Mouse (Mus musculus): ENCODE data around the gene Ptk7. TPM values are rescaled to one million over a fixed set of nuclear protein-coding genes. Genes with fewer than 3 reads are reported as not detected.
A peak's percentile ranks its signal among the peaks of the same experiment; 100 is the strongest.

The Ptk7 gene
- polyA plus RNA-seq, 1 experiment from 2014 or later = 54.0 TPM

GRCm38 (mm10) chr17:46548741-46549140 is 80.6 kb downstream of the Ptk7 start:
- no peak overlapping the region for H3K4me3 ChIP-seq (ENCODE audit: low read depth, low read length)

GRCm38 (mm10) chr17:46547923-46548322 is 81.4 kb downstream of the Ptk7 start:
- Histone ChIP-seq H3K36me3 (ENCODE audit: control insufficient read depth, insufficient read depth, low read length) (peaks cover 52% of the 10 kb centered on the region), H3K4me3 (ENCODE audit: low read depth, low read length) (no peak overlapping the region), H3K27me3 (replicated peaks; ENCODE audit: control insufficient read depth, insufficient read depth, low read length) (no peaks in the 10 kb centered on the region), H3K4me1 (replicated peaks; ENCODE audit: control insufficient read depth, insufficient read depth, low read length) (peaks cover 22% of the 10 kb centered on the region), H3K9me3 (ENCODE audit: control insufficient read depth, low read length) (no peaks in the 10 kb centered on the region), H3K9ac (ENCODE audit: low read length) (no peak overlapping the region), H3K27ac (ENCODE audit: low read depth) (no peak overlapping the region), H3K4me2 (ENCODE audit: low read length) (no peak overlapping the region)
- no peak for ATAC-seq (replicated peaks; ENCODE audit: low FRiP score, low TSS enrichment, low read depth)
- DNase-seq (ENCODE audit: low spot score) = no peak
- 21% methylated on average over 3 of the region's 3 CpGs for WGBS

More at GRCm38 (mm10) chr17:46548741-46549140, 80.6 kb downstream of the Ptk7 start:
- 68% methylated on average over 11 of the region's 11 CpGs for WGBS
- no peak overlapping the region for H3K9ac ChIP-seq (ENCODE audit: low read length)
- DNase-seq (ENCODE audit: low spot score) (no peak), ATAC-seq (replicated peaks; ENCODE audit: low FRiP score, low TSS enrichment, low read depth) (no peak)
- no peak overlapping the region for H3K27ac ChIP-seq (ENCODE audit: low read depth)
- H3K4me2 ChIP-seq (ENCODE audit: low read length) = no peak overlapping the region
- no peaks in the 10 kb centered on the region for H3K27me3 ChIP-seq (replicated peaks; ENCODE audit: control insufficient read depth, insufficient read depth, low read length)
- H3K4me1 ChIP-seq (replicated peaks; ENCODE audit: control insufficient read depth, insufficient read depth, low read length) = peaks cover 30% of the 10 kb centered on the region
- H3K9me3 ChIP-seq (ENCODE audit: control insufficient read depth, low read length) = no peaks in the 10 kb centered on the region
- H3K36me3 ChIP-seq (ENCODE audit: control insufficient read depth, insufficient read depth, low read length) = peaks cover 52% of the 10 kb centered on the region

- Histone ChIP-seq H3K4me2 (ENCODE audit: low read length) (no peak overlapping the region; the same call in 1 of the 2 replicates), H3K4me3 (ENCODE audit: low read depth, low read length) (no peak overlapping the region), H3K9ac (ENCODE audit: low read length) (no peak overlapping the region), H3K4me1 (replicated peaks; ENCODE audit: control insufficient read depth, insufficient read depth, low read length) (peaks cover 15% of the 10 kb centered on the region; the same call in 1 of the 2 replicates), H3K27ac (ENCODE audit: low read depth) (no peak overlapping the region), H3K27me3 (replicated peaks; ENCODE audit: control insufficient read depth, insufficient read depth, low read length) (no peaks in the 10 kb centered on the region), H3K36me3 (ENCODE audit: control insufficient read depth, insufficient read depth, low read length) (peaks cover 46% of the 10 kb centered on the region), H3K9me3 (ENCODE audit: control insufficient read depth, low read length) (no peaks in the 10 kb centered on the region)
- DNase-seq (ENCODE audit: low spot score) (no peak), ATAC-seq (replicated peaks; ENCODE audit: low FRiP score, low TSS enrichment, low read depth) (no peak)
- 24% methylated on average over 8 of the region's 8 CpGs for WGBS
Observed at GRCm38 (mm10) chr17:46546995-46547394, 82.3 kb downstream of the Ptk7 start.

DNA sequence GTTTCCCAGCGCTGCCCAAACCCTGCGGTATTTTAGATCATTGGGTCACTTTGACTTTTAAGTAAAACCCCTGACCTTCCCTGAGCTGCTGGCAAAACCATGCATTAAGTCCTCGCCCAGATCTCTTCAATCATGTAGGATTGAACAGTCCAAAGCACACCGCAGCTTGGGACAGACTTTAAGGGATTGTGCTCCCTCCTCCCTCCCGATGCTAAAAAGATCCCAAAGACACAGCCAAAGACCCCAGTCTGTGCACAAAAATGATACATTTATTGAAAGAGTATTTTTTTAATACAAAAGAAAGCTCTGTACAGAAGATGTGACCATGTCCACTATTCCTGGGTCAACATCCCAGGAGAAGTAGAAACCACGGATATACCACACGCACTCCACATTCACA is 82.7 kb downstream of the Ptk7 start:
- Histone ChIP-seq H3K4me2 (ENCODE audit: low read length) (peak overlapping the region; percentile 85), H3K4me1 (replicated peaks; ENCODE audit: control insufficient read depth, insufficient read depth, low read length) (peaks cover 14% of the 10 kb centered on the region; the same call in 1 of the 2 replicates), H3K27ac (ENCODE audit: low read depth) (no peak overlapping the region), H3K9me3 (ENCODE audit: control insufficient read depth, low read length) (no peaks in the 10 kb centered on the region), H3K27me3 (replicated peaks; ENCODE audit: control insufficient read depth, insufficient read depth, low read length) (no peaks in the 10 kb centered on the region), H3K9ac (ENCODE audit: low read length) (peak overlapping the region; percentile 57), H3K4me3 (ENCODE audit: low read depth, low read length) (peak overlapping the region; percentile 53), H3K36me3 (ENCODE audit: control insufficient read depth, insufficient read depth, low read length) (peaks cover 42% of the 10 kb centered on the region)
- ATAC-seq (replicated peaks; ENCODE audit: low FRiP score, low TSS enrichment, low read depth) (no peak), DNase-seq (ENCODE audit: low spot score) (no peak)
- WGBS = 21% methylated on average over 7 of the region's 7 CpGs

- peak within 1 kb of the TSS; percentile 57 for H3K9ac ChIP-seq (ENCODE audit: low read length)
- peak within 1 kb of the TSS; percentile 53 for H3K4me3 ChIP-seq (ENCODE audit: low read depth, low read length)
- H3K4me2 ChIP-seq (ENCODE audit: low read length) = peak within 1 kb of the TSS; percentile 85
- DNase-seq (ENCODE audit: low spot score) (peak; percentile 76), ATAC-seq (replicated peaks; ENCODE audit: low FRiP score, low TSS enrichment, low read depth) (peak; percentile 23; the same call in 1 of the 2 replicates)
- no peak within 1 kb of the TSS for H3K27ac ChIP-seq (ENCODE audit: low read depth)
- no peaks in the 10 kb centered on the region for H3K27me3 ChIP-seq (replicated peaks; ENCODE audit: control insufficient read depth, insufficient read depth, low read length)
- peaks cover 14% of the 10 kb centered on the region; the same call in 1 of the 2 replicates for H3K4me1 ChIP-seq (replicated peaks; ENCODE audit: control insufficient read depth, insufficient read depth, low read length)
- peaks cover 36% of the 10 kb centered on the region for H3K36me3 ChIP-seq (ENCODE audit: control insufficient read depth, insufficient read depth, low read length)
- H3K9me3 ChIP-seq (ENCODE audit: control insufficient read depth, low read length) = no peaks in the 10 kb centered on the region
- 3% methylated on average over 49 of the region's 49 CpGs for WGBS
Observed at GRCm38 (mm10) chr17:46545813-46546564, 83.3 kb downstream of the Ptk7 start, which contains the start of gene Cul9. Gene Cul9, minus strand, starts transcription at chr17:46546388.

DNA sequence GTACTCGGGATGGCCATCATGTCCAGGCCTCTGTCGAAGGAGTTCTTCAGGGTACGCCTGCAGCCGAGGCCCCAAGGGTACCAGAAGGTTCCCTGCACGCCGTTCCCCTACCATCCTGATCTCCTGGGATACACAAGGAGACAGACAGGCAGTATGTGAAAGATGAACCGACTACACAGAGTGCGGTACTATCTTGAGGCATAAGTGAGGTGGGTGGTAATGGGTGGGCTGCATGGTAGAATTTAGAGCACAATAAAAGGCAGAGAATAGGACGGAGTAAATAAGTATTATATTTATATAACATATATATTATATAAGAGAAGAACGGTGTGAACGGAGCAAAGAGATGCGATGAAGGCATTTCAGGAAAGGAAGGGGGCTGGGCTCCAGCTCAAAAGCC is 85.6 kb downstream of the Ptk7 start:
- Histone ChIP-seq H3K27ac (ENCODE audit: low read depth) (no peak overlapping the region), H3K4me2 (ENCODE audit: low read length) (no peak overlapping the region), H3K36me3 (ENCODE audit: control insufficient read depth, insufficient read depth, low read length) (peaks cover 14% of the 10 kb centered on the region), H3K9ac (ENCODE audit: low read length) (no peak overlapping the region), H3K4me3 (ENCODE audit: low read depth, low read length) (no peak overlapping the region), H3K9me3 (ENCODE audit: control insufficient read depth, low read length) (no peaks in the 10 kb centered on the region), H3K4me1 (replicated peaks; ENCODE audit: control insufficient read depth, insufficient read depth, low read length) (peaks cover 14% of the 10 kb centered on the region; the same call in 1 of the 2 replicates), H3K27me3 (replicated peaks; ENCODE audit: control insufficient read depth, insufficient read depth, low read length) (no peaks in the 10 kb centered on the region)
- DNase-seq (ENCODE audit: low spot score) (no peak), ATAC-seq (replicated peaks; ENCODE audit: low FRiP score, low TSS enrichment, low read depth) (no peak)
- WGBS = 87% methylated on average over 12 of the region's 12 CpGs

- WGBS = 34% methylated on average over 12 of the region's 12 CpGs
- H3K27me3 ChIP-seq (replicated peaks; ENCODE audit: control insufficient read depth, insufficient read depth, low read length) = peaks cover 7% of the 10 kb centered on the region; the same call in 1 of the 2 replicates
- ATAC-seq (replicated peaks; ENCODE audit: low FRiP score, low TSS enrichment, low read depth) = peak; percentile 47; the same call in 1 of the 2 replicates
- no peak overlapping the region for H3K9ac ChIP-seq (ENCODE audit: low read length)
- H3K4me3 ChIP-seq (ENCODE audit: low read depth, low read length) = no peak overlapping the region
- no peaks in the 10 kb centered on the region for H3K9me3 ChIP-seq (ENCODE audit: control insufficient read depth, low read length)
- H3K4me2 ChIP-seq (ENCODE audit: low read length) = no peak overlapping the region
- H3K36me3 ChIP-seq (ENCODE audit: control insufficient read depth, insufficient read depth, low read length) = no peaks in the 10 kb centered on the region
- H3K4me1 ChIP-seq (replicated peaks; ENCODE audit: control insufficient read depth, insufficient read depth, low read length) = no peaks in the 10 kb centered on the region
- no peak overlapping the region for H3K27ac ChIP-seq (ENCODE audit: low read depth)
- DNase-seq (ENCODE audit: low spot score) = peak; percentile 84
Observed at GRCm38 (mm10) chr17:46525579-46526307, 103.6 kb downstream of the Ptk7 start.

GRCm38 (mm10) chr17:46525065-46525464 is 104.2 kb downstream of the Ptk7 start:
- Histone ChIP-seq H3K9me3 (ENCODE audit: control insufficient read depth, low read length) (no peaks in the 10 kb centered on the region), H3K9ac (ENCODE audit: low read length) (no peak overlapping the region), H3K4me1 (replicated peaks; ENCODE audit: control insufficient read depth, insufficient read depth, low read length) (no peaks in the 10 kb centered on the region), H3K27me3 (replicated peaks; ENCODE audit: control insufficient read depth, insufficient read depth, low read length) (peaks cover 7% of the 10 kb centered on the region; the same call in 1 of the 2 replicates), H3K27ac (ENCODE audit: low read depth) (no peak overlapping the region), H3K4me3 (ENCODE audit: low read depth, low read length) (no peak overlapping the region), H3K4me2 (ENCODE audit: low read length) (no peak overlapping the region), H3K36me3 (ENCODE audit: control insufficient read depth, insufficient read depth, low read length) (no peaks in the 10 kb centered on the region)
- ATAC-seq (replicated peaks; ENCODE audit: low FRiP score, low TSS enrichment, low read depth) (no peak), DNase-seq (ENCODE audit: low spot score) (no peak)
- 81% methylated on average over 10 of the region's 10 CpGs for WGBS

All from intestine, embryonic 14.5 days (tissue).